30 mouse cellular contexts compared by ENCODE assay signal in genomic region chr11:46278709-46279108, GRCm38 (mm10). TPM values are rescaled to one million over a fixed set of nuclear protein-coding genes. Genes with fewer than 3 reads are reported as not detected.
DNase-seq lines count a peak whose midpoint lies in the region; ATAC-seq and TF ChIP-seq lines count a peak whose summit lies in the region.
"Had no signal": no experiment of that assay in that cellular context is flagged by ENCODE, and none has a peak within 500 bp of the region (broad histone marks: within the 10 kb centered on the region; RNA-seq: fewer than 3 reads in every experiment).

No protein-coding gene starts in this region.

- H3K4me2 ChIP-seq in midbrain, embryonic 11.5 days: no peak overlapping the region
- no peak overlapping the region for H3K4me2 ChIP-seq in midbrain, postnatal 0 days (ENCODE audit: low read depth, low read length, poor library complexity, severe bottlenecking)
- H3K4me2 ChIP-seq: embryonic facial prominence, embryonic 13.5 days; forebrain, embryonic 12.5 days; heart, embryonic 12.5 days; heart, embryonic 15.5 days; hindbrain, embryonic 13.5 days had no signal

- H3K9ac ChIP-seq in midbrain, embryonic 11.5 days (ENCODE audit: low read length): no peak overlapping the region
- H3K9ac ChIP-seq in midbrain, postnatal 0 days (replicated peaks; ENCODE audit: low read length, poor library complexity, severe bottlenecking): no peak overlapping the region
- H3K9ac ChIP-seq: embryonic facial prominence, embryonic 13.5 days; forebrain, embryonic 12.5 days; heart, embryonic 12.5 days; heart, embryonic 15.5 days; hindbrain, embryonic 13.5 days had no signal

- DNase-seq in kidney, adult 2 months: no peak
- no peak for DNase-seq in kidney, adult 8-10 months
- peak; percentile 32 to 41 for DNase-seq in layer of hippocampus, postnatal 10 days (ENCODE audit: low spot score in 2 of 2)
- no peak for DNase-seq in layer of hippocampus, adult 8-10 months (ENCODE audit: low spot score in 2 of 2)
- peak; percentile 17 for DNase-seq in midbrain, embryonic 11.5 days (ENCODE audit: low spot score, missing footprints)
- no peak for DNase-seq in midbrain, postnatal 0 days (ENCODE audit: low spot score)
- DNase-seq in brain, adult 2 months (ENCODE audit: low read depth, low spot score): peak; percentile 51
- DNase-seq: B cell, adult 2 months; cerebellum, adult 11-12 months; cerebellum, adult 8-10 months; cerebellum, postnatal 10 days; cerebellum, postnatal 36 days; embryo, embryonic 11 days; gastrocnemius, postnatal 25 days; heart, postnatal 36 days had no signal

- H3K27ac ChIP-seq in kidney, adult 2 months (ENCODE audit: insufficient read depth, low read depth, low read length): peak overlapping the region; percentile 37; the same call in 1 of the 2 replicates
- no peak overlapping the region for H3K27ac ChIP-seq in midbrain, embryonic 11.5 days (ENCODE audit: low read depth, low read length)
- H3K27ac ChIP-seq in midbrain, postnatal 0 days (ENCODE audit: low read depth, low read length): no peak overlapping the region
- H3K27ac ChIP-seq: embryonic facial prominence, embryonic 10.5 days; embryonic facial prominence, embryonic 13.5 days; forebrain, embryonic 12.5 days; heart, embryonic 15.5 days; hindbrain, embryonic 10.5 days; hindbrain, embryonic 13.5 days had no signal

- no peaks in the 10 kb centered on the region for H3K9me3 ChIP-seq in midbrain, embryonic 11.5 days (ENCODE audit: control insufficient read depth, low read length)
- no peaks in the 10 kb centered on the region for H3K9me3 ChIP-seq in midbrain, postnatal 0 days (ENCODE audit: low read length)
- H3K9me3 ChIP-seq: embryonic facial prominence, embryonic 10.5 days; embryonic facial prominence, embryonic 13.5 days; forebrain, embryonic 12.5 days; heart, embryonic 12.5 days; heart, embryonic 15.5 days; hindbrain, embryonic 10.5 days; hindbrain, embryonic 13.5 days had no signal

- no peaks in the 10 kb centered on the region for H3K4me1 ChIP-seq in kidney, adult 2 months (ENCODE audit: control insufficient read depth, insufficient read depth, low read length)
- no peaks in the 10 kb centered on the region for H3K4me1 ChIP-seq in midbrain, embryonic 11.5 days (ENCODE audit: control insufficient read depth, insufficient read depth, low read length)
- no peaks in the 10 kb centered on the region for H3K4me1 ChIP-seq in midbrain, postnatal 0 days (ENCODE audit: insufficient read depth, low read length)
- H3K4me1 ChIP-seq: embryonic facial prominence, embryonic 10.5 days; embryonic facial prominence, embryonic 13.5 days; forebrain, embryonic 12.5 days; heart, embryonic 12.5 days; heart, embryonic 15.5 days; hindbrain, embryonic 10.5 days; hindbrain, embryonic 13.5 days had no signal

- no peak overlapping the region for H3K4me3 ChIP-seq in kidney, adult 2 months (ENCODE audit: insufficient read depth, low read depth, low read length)
- H3K4me3 ChIP-seq in midbrain, embryonic 11.5 days (ENCODE audit: low read depth, low read length): no peak overlapping the region
- H3K4me3 ChIP-seq in midbrain, postnatal 0 days (ENCODE audit: low read depth, low read length): no peak overlapping the region
- H3K4me3 ChIP-seq: embryonic facial prominence, embryonic 10.5 days; embryonic facial prominence, embryonic 13.5 days; erythroblast, embryonic 14.5 days; forebrain, embryonic 12.5 days; heart, embryonic 12.5 days; heart, embryonic 15.5 days; hindbrain, embryonic 10.5 days; hindbrain, embryonic 13.5 days had no signal

- 94% methylated on average over 12 of the region's 12 CpGs for WGBS in kidney, adult 2 months
- 93% methylated on average over 12 of the region's 12 CpGs for WGBS in midbrain, embryonic 11.5 days
- WGBS in midbrain, postnatal 0 days: 86% methylated on average over 12 of the region's 12 CpGs

- ATAC-seq in midbrain, embryonic 11.5 days (ENCODE audit: low FRiP score): no peak
- no peak for ATAC-seq in midbrain, postnatal 0 days (ENCODE audit: low FRiP score)
- ATAC-seq: hindbrain, embryonic 16.5 days had no signal

- TF ChIP-seq CTCF in kidney, adult 2 months (conservative IDR thresholded peaks at IDR 0.05; ENCODE audit: insufficient read depth, insufficient read length, low read depth, low read length): no peak
- no peak for TF ChIP-seq CTCF in midbrain, postnatal 0 days (IDR thresholded peaks at IDR 0.05)

- no peaks in the 10 kb centered on the region; the same call in 1 of the 2 replicates for H3K36me3 ChIP-seq in kidney, adult 2 months (ENCODE audit: control insufficient read depth, insufficient read depth, low read length)
- peaks cover 6% of the 10 kb centered on the region; the same call in 1 of the 2 replicates for H3K36me3 ChIP-seq in midbrain, embryonic 11.5 days (ENCODE audit: control insufficient read depth, insufficient read depth, low read length)
- peaks cover 86% of the 10 kb centered on the region for H3K36me3 ChIP-seq in midbrain, postnatal 0 days (ENCODE audit: insufficient read depth, low read length)
- H3K36me3 ChIP-seq: heart, embryonic 12.5 days; heart, embryonic 15.5 days had no signal

- TF ChIP-seq POLR2A in kidney, adult 2 months (IDR thresholded peaks at IDR 0.05; ENCODE audit: low read depth, low read length): no peak

- H3K27me3 ChIP-seq in kidney, adult 2 months (replicated peaks; ENCODE audit: control insufficient read depth, insufficient read depth, low read length): no peaks in the 10 kb centered on the region
- no peaks in the 10 kb centered on the region for H3K27me3 ChIP-seq in midbrain, embryonic 11.5 days (ENCODE audit: control insufficient read depth, insufficient read depth, low read length)
- H3K27me3 ChIP-seq in midbrain, postnatal 0 days (ENCODE audit: insufficient read depth, low read length): no peaks in the 10 kb centered on the region
- H3K27me3 ChIP-seq: embryonic facial prominence, embryonic 13.5 days; forebrain, embryonic 12.5 days; heart, embryonic 12.5 days; heart, embryonic 15.5 days; hindbrain, embryonic 13.5 days had no signal

RNA-seq across cellular contexts. Expression of gene Cyfip2, which starts 34.0 kb away (rescaled TPM):
- 68.4 and 71.1 TPM in 2 replicates for polyA plus RNA-seq in kidney, adult 2 months (2012; rRNA removed)
- total RNA-seq in layer of hippocampus, postnatal 10 days (2021): 100 to 1,000 TPM; 263 to 287 TPM
- 100 to 1,000 TPM; 481 to 545 (median 513) TPM for total RNA-seq in layer of hippocampus, adult 8-10 months (2022)
- polyA plus RNA-seq in midbrain, embryonic 11.5 days (2014; fragmentation: Nextera tagmentation; extraction: Ambion mirVana): 34.0 and 40.4 TPM in 2 replicates
- total RNA-seq in midbrain, postnatal 0 days (2014; rRNA removed): 133 and 141 TPM in 2 replicates
- polyA plus RNA-seq in midbrain, postnatal 0 days (2015; fragmentation: Nextera tagmentation; extraction: Ambion mirVana): 79.4 and 83.7 TPM in 2 replicates

RNA-seq across cellular contexts. Expression of gene Fndc9, which starts 43.4 kb away (rescaled TPM):
- polyA plus RNA-seq in kidney, adult 2 months (2012; rRNA removed): not detected in 2 replicates
- total RNA-seq in layer of hippocampus, postnatal 10 days (2021): 1 to 10 TPM; 6.2 to 7.5 TPM
- 1 to 10 TPM in 3 of 4 experiments, under 1 TPM in 1; 0.73 to 1.3 (median 1.2) TPM for total RNA-seq in layer of hippocampus, adult 8-10 months (2022)
- 1.1 and 1.2 TPM in 2 replicates for polyA plus RNA-seq in midbrain, embryonic 11.5 days (2014; fragmentation: Nextera tagmentation; extraction: Ambion mirVana)
- total RNA-seq in midbrain, postnatal 0 days (2014; rRNA removed): 11.8 and 12.2 TPM in 2 replicates
- 18.9 and 20.8 TPM in 2 replicates for polyA plus RNA-seq in midbrain, postnatal 0 days (2015; fragmentation: Nextera tagmentation; extraction: Ambion mirVana)
- total RNA-seq: adrenal gland, adult 2 months; adrenal gland, postnatal 14 days; adrenal gland, postnatal 4 days; gastrocnemius, adult 8-10 months; gastrocnemius, postnatal 25 days; heart, adult 18-20 months; heart, postnatal 10 days; heart, postnatal 36 days had no signal
- polyA plus RNA-seq: adrenal gland, adult 2 months; erythroblast, embryonic 14.5 days; heart, embryonic 15.5 days had no signal

Comparison
In these comparisons a context has a peak if more than half of its experiments do, and no peak if none do; other contexts are left out.
1. DNase-seq: peak in layer of hippocampus, postnatal 10 days (2 of 2), midbrain, embryonic 11.5 days (single experiment) and brain, adult 2 months (single experiment); none in kidney, adult 2 months (single experiment), kidney, adult 8-10 months (0 of 2), layer of hippocampus, adult 8-10 months (0 of 2) and midbrain, postnatal 0 days (single experiment).